Mouse (Mus musculus): ENCODE results near the gene Btg2.

GRCm38 (mm10) chr1:134107777-134108176 is 28.9 kb upstream of the Btg2 start:
- no peak for TF ChIP-seq GATA1 (IDR thresholded peaks at IDR 0.05; ENCODE audit: low read length)
- no peak for TF ChIP-seq TAL1 (IDR thresholded peaks at IDR 0.05; ENCODE audit: low read length)
